Mouse (Mus musculus) cerebellum, adult (tissue): ENCODE measurements around the gene Clec4e.
"Not testable (repeated sequence)": the region's sequence is repeated elsewhere in the genome, so short reads cannot be mapped to it uniquely, and the experiment has no call there.

Experiments used
- ATAC-seq: cut with Nextera tagmentation; 2 replicates; pipeline ENCODE4 v1.9.2; 2017; ENCODE audit warnings: mild to moderate bottlenecking, moderate library complexity, mixed read lengths; ENCODE audit not compliant: insufficient number of reproducible peaks, low FRiP score, low TSS enrichment

The Clec4e gene

GRCm38 (mm10) chr6:123289753-123290152 is at the start of gene Clec4e:
Gene Clec4e (minus strand): TSS chr6:123289870.
- ATAC-seq: no peak

- no peak for ATAC-seq
Measured at GRCm38 (mm10) chr6:123332503-123332902, 42.8 kb upstream of the Clec4e start.

- no peak for ATAC-seq
Measured at GRCm38 (mm10) chr6:123308033-123308432, 18.4 kb upstream of the Clec4e start, which contains the start of gene Vmn2r19. Gene Vmn2r19 (plus strand): TSS chr6:123308333.

GRCm38 (mm10) chr6:123306315-123306714 is 16.6 kb upstream of the Clec4e start:
- not testable (repeated sequence) for ATAC-seq

- ATAC-seq: no peak
Measured at GRCm38 (mm10) chr6:123296687-123297086, 7.0 kb upstream of the Clec4e start.

GRCm38 (mm10) chr6:123293509-123293908 is 3.8 kb upstream of the Clec4e start:
- ATAC-seq: not testable (repeated sequence)

GRCm38 (mm10) chr6:123292751-123293400 is 3.2 kb upstream of the Clec4e start:
- ATAC-seq: no peak

- ATAC-seq: no peak
Measured at GRCm38 (mm10) chr6:123288931-123289330, 739 bp downstream of the Clec4e start.

GRCm38 (mm10) chr6:123286311-123286710 is 3.4 kb downstream of the Clec4e start:
- ATAC-seq: no peak

- ATAC-seq: no peak
Measured at GRCm38 (mm10) chr6:123279443-123279842, 10.2 kb downstream of the Clec4e start.

- ATAC-seq: no peak
Measured at GRCm38 (mm10) chr6:123266945-123267344, 22.7 kb downstream of the Clec4e start.

GRCm38 (mm10) chr6:123265809-123266208 is 23.9 kb downstream of the Clec4e start:
- ATAC-seq: no peak

GRCm38 (mm10) chr6:123264194-123264593 is 25.5 kb downstream of the Clec4e start:
- no peak for ATAC-seq

GRCm38 (mm10) chr6:123261555-123262161 is 28.0 kb downstream of the Clec4e start, which contains the start of gene Clec4d:
Gene Clec4d (plus strand): TSS chr6:123262111.
- no peak for ATAC-seq

GRCm38 (mm10) chr6:123260868-123261267 is 28.8 kb downstream of the Clec4e start:
- no peak for ATAC-seq

- no peak for ATAC-seq
Measured at GRCm38 (mm10) chr6:123259889-123260603, 29.6 kb downstream of the Clec4e start.

GRCm38 (mm10) chr6:123258946-123259345 is 30.7 kb downstream of the Clec4e start:
- ATAC-seq: no peak

GRCm38 (mm10) chr6:123252735-123253134 is 36.9 kb downstream of the Clec4e start:
- ATAC-seq: no peak

- ATAC-seq: not testable (repeated sequence)
Measured at GRCm38 (mm10) chr6:123248862-123249261, 40.8 kb downstream of the Clec4e start.

GRCm38 (mm10) chr6:123244201-123244600 is 45.5 kb downstream of the Clec4e start:
- no peak for ATAC-seq

- ATAC-seq: no peak
Measured at GRCm38 (mm10) chr6:123237582-123237981, 52.1 kb downstream of the Clec4e start.
